Mouse (Mus musculus) cerebral cortex, adult 2 months (tissue): ENCODE results near the gene Tfcp2.

Source experiments
- WGBS: fragments of 180-500 bp; shearing (Covaris S2); methylation state at CpG from one replicate; pipeline ENCODE4 v1.1.7; 2018; 5-methylcytosine and 5-hydroxymethylcytosine counted together

Tfcp2 gene

GRCm38 (mm10) chr15:100556378-100556777 is 4.6 kb upstream of the Tfcp2 start:
- WGBS, result 92% methylated on average over 9 of the region's 9 CpGs

DNA sequence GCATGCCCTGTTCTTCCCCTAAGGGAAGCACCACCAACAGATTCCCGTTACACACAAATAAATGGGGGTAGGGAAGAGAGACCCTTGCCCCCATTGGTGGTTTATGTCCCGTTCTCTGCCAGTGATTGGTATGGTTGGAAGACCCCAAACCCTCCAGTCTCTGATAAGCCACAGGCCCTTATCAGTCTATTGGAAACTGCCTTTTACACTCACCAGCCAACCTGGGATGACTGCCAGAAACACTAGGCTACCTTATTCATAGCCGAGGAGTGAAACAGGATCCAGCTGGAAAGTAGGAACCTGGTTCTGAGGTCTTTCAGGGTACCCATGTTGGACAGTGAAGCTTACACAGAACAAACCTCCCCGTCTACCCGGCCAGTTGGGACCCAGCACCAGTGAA is 4.2 kb upstream of the Tfcp2 start:
- 80% methylated on average over 5 of the region's 5 CpGs for WGBS

DNA sequence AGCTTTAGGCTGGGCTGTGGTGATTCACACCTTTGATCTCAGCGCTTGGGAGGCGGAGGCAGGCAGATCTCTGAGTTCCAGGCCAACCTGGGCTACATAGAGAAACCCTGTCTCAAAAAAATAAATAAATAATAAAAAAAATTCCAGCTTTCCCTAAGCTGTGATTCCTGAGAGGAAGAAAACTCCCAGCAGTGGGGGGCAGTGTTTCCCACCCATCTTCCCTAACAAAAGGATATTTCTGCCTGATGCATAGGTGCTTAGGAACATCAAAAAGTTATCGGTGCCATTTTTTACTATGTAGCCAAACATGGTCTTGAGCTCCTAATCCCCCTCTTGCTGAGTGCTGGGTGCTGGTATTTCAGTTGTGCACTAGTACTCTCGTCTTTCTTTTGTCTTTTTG is 1.5 kb downstream of the Tfcp2 start:
- WGBS, result 77% methylated on average over 4 of the region's 4 CpGs

DNA sequence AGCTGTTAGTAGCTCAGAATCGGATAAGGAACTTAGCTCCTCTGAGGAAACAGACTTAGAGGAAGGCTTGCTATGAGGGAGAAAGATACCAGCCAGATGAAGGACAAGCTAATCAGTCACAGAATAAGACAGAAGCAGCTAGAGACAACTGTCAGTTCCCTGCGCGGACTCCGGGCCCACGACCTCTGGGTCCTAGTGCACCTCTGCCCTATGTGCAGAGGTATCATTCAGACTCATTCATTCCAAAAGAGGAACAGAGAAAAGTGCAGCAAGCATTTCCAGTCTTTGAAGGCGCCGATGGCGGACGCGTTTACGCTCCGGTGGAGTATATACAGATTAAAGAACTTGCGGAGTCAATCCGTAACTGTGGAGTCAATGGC is 8.2 kb downstream of the Tfcp2 start:
- WGBS, result 96% methylated on average over 14 of the region's 14 CpGs

- WGBS, result 95% methylated on average over 27 of the region's 28 CpGs
Measured at GRCm38 (mm10) chr15:100542876-100543650, 8.7 kb downstream of the Tfcp2 start.

GRCm38 (mm10) chr15:100541426-100541825 is 10.4 kb downstream of the Tfcp2 start:
- 90% methylated on average over 4 of the region's 4 CpGs for WGBS

- 75% methylated on average over 1 of the region's 1 CpGs for WGBS
Measured at GRCm38 (mm10) chr15:100541001-100541400, 10.8 kb downstream of the Tfcp2 start.

- 94% methylated on average over 9 of the region's 9 CpGs for WGBS
Measured at GRCm38 (mm10) chr15:100539411-100539810, 12.4 kb downstream of the Tfcp2 start.

DNA sequence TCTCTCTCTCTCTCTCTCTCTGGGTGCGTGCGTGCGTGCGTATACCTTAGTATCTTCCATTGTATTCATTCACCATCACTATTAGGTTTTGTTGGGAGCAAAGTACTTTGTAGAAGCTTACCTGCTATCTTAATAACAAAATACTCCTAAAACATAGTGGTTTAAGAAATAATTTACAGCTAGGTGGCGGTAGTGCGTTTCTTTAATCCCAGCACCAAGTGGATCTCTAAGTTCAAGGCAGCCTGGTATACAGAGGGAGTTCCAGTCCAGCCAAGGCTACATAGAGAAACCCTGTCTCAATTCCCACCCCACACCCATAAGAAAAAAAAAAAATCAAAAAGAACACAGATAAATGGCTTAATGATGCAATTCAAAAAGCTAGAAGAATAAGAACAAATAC is 13.9 kb downstream of the Tfcp2 start:
- WGBS, result 89% methylated on average over 6 of the region's 6 CpGs

DNA sequence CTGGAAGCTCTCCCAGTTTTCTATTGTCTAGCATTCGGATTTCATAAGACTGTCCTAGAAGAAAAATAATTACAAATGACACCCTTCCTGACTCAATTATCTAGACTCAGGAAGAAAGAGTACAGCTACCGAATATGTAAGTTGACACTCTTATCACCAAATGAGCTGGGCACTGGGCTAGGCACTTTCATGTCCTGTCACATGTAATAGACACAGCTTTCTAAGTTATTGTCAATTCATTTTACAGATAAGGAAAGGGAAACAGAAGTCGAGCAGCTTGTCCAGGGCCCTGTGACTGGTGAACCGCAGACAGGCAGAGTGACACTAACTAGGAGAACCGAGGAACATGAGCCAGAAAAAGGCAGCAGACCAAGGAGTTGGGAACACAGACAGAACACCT is 23.9 kb downstream of the Tfcp2 start:
- WGBS, result 81% methylated on average over 5 of the region's 5 CpGs

DNA sequence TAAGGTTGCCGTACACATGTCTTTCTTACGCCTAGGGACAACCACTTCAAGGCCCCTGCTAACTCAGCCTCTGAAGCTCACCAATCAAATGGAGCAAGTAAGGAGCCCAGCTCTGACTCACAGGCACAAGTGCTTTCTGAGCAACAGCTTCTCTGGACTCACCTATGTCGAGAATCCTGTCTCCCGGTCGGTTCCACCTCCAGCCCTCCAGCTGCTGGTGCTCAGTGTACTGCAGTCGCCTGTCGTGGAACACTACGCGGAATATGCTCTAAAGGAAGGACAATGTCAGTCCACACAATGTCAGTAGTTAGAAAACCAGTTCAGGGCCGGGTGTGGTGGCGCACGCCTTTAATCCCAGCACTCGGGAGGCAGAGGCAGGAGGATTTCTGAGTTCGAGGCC is 26.4 kb downstream of the Tfcp2 start:
- WGBS, result 96% methylated on average over 14 of the region's 14 CpGs

GRCm38 (mm10) chr15:100520306-100520705 is 31.5 kb downstream of the Tfcp2 start:
- WGBS, result 94% methylated on average over 14 of the region's 14 CpGs

GRCm38 (mm10) chr15:100515121-100515520 is 36.7 kb downstream of the Tfcp2 start:
- WGBS, result 89% methylated on average over 2 of the region's 2 CpGs

DNA sequence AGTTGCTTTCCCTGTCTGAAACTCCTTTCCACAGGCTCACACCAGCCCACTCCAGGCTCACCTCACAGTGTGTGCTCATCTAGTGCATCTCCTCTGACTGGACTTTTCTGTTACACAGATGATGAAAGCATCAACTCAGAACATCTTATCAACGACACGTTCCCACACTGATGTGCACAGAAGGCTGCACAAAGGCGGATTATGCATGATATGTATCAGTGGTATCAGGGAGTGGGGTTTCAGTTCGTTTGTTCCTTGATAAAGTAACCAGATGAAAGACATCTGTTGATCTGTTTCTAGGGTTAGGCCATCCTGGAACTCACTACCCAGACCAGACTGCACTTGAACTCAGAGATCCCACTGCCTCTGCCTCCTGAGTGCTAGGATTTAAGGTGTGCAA is 38.4 kb downstream of the Tfcp2 start:
- WGBS, result 87% methylated on average over 4 of the region's 4 CpGs

- WGBS, result 80% methylated on average over 11 of the region's 11 CpGs
Measured at GRCm38 (mm10) chr15:100510072-100510471, 41.7 kb downstream of the Tfcp2 start.

DNA sequence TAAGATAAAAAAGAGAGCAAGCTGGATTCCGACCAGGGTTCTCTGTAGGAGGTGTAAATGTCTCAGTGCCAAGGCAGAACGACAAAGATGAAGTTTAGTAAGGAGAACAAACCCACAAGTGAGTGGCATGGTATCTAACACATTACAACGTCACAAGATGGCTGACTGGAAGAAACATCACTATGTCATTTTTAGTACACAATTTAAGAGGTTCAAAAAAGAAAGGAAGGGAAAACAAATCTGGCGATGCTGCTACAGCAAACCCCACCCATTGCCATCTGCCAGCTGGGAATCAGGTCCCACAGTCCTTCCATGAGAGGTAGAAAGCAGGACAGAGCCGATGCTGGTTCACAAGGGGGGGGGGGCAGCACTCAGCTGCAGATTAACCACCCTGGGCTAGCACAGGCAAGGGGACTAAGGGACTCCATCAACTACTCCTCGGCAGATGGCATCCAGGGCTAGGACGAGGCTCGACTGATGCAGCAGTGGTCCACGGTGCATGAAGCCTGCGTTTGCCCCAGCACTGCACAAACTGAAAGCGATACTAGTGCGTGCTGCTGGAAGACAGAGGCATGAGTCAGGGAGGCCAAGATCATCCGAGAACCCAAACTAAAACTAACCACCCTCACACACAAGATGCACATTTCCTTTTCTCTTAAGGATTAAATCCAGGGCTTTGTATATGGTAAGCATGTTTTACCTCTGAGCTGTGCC is 43.2 kb downstream of the Tfcp2 start:
- WGBS, result 63% methylated on average over 13 of the region's 13 CpGs

GRCm38 (mm10) chr15:100499506-100499905 is 52.3 kb downstream of the Tfcp2 start:
- WGBS, result 90% methylated on average over 8 of the region's 8 CpGs

DNA sequence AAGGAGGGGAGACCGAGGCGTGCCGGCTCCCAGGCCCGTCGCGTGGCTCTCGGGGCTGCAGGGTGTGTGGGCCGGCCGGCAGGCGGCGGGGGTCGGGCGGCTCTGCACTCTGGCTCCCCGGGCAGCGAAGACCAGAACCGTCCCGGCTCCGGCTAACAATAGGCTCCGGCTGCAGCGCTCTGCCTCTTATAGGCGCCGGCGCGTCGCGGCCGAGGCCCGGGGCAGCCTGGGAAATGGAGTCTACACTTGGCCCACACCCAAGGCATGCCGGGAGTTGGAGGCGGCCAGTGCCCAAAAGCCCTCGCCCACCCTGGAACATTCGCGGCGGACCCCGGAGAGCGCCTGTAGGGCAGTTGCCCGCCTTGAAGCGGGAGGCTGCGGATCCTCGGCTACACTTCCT is 56.7 kb downstream of the Tfcp2 start, which contains the start of gene Csrnp2:
Csrnp2 (minus strand) TSS at position 387 of the 400 bp plus-strand sequence.
- WGBS, result under 1% methylated on average over 40 of the region's 40 CpGs

GRCm38 (mm10) chr15:100494647-100495046 is 57.2 kb downstream of the Tfcp2 start:
- WGBS, result under 1% methylated on average over 28 of the region's 29 CpGs

DNA sequence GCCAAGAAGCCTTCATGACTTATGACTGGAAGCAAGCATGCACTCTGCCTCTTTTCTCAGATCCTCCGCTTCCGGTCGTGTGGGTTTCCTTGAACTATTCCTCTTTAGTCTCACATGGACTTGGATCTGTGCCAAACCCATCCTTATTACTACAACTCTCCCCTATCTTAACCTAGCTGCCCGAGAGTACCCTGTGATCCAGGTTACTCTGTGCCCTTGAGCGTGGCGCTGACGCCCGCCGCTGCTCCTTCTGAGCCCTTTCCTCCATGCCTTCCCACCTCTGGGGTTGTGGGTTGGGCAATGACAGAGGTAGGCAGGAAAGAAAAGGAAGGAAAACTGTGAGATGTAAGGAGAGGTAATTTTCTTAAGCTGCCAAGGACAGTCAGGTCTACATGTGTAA is 59.8 kb downstream of the Tfcp2 start:
- WGBS, result 66% methylated on average over 9 of the region's 9 CpGs

- 59% methylated on average over 15 of the region's 15 CpGs for WGBS
Measured at GRCm38 (mm10) chr15:100489263-100489662, 62.5 kb downstream of the Tfcp2 start.

GRCm38 (mm10) chr15:100488297-100488696 is 63.5 kb downstream of the Tfcp2 start:
- WGBS, result 55% methylated on average over 1 of the region's 1 CpGs

GRCm38 (mm10) chr15:100487050-100487449 is 64.8 kb downstream of the Tfcp2 start:
- 67% methylated on average over 2 of the region's 2 CpGs for WGBS
